Mouse (Mus musculus): ENCODE measurements around the gene Prm2. TPM values are rescaled to one million over a fixed set of nuclear protein-coding genes. Genes with fewer than 3 reads are reported as not detected.

The Prm2 gene
- polyA plus RNA-seq, 1 experiment from 2014 or later: not detected

DNA sequence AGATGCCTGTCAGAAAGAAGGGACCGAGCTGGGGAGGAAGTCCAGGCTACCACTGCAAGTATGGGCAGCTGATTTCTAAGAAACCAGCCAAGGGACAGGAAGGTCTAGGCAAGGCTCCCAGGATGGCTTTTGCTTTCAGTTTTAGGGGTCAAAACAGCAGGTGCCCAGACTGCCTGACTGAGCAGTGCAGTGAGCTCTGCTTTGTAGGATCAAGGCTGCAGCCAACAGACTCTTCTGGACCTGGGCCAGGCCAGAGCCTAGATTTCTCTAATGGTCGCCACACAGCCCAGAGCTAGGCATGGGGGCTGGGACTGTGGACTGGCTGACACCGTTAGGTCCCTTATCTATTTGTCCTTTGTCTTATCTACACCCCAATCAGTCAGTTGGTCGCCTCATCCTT lies 21.2 kb downstream of the Prm2 start:
- no peak overlapping the region for H3K4me2 ChIP-seq
- DNase-seq (ENCODE audit: low spot score) (no peak), ATAC-seq (replicated peaks; ENCODE audit: low FRiP score) (no peak)
- WGBS: 23% methylated on average over 4 of the region's 4 CpGs
- H3K4me3 ChIP-seq (ENCODE audit: low read depth, low read length): no peak overlapping the region
- no peak overlapping the region for H3K9ac ChIP-seq (ENCODE audit: low read depth, low read length)
- H3K9me3 ChIP-seq (ENCODE audit: control insufficient read depth, low read length): no peaks in the 10 kb centered on the region
- H3K27ac ChIP-seq (ENCODE audit: low read depth, low read length): no peak overlapping the region
- H3K36me3 ChIP-seq (ENCODE audit: control insufficient read depth, insufficient read depth, low read length): no peaks in the 10 kb centered on the region
- H3K4me1 ChIP-seq (replicated peaks; ENCODE audit: control insufficient read depth, insufficient read depth, low read length): peaks cover 27% of the 10 kb centered on the region
- H3K27me3 ChIP-seq (replicated peaks; ENCODE audit: control insufficient read depth, insufficient read depth, low read length): no peaks in the 10 kb centered on the region; the same call in 1 of the 2 replicates

- Histone ChIP-seq H3K27me3 (replicated peaks; ENCODE audit: control insufficient read depth, insufficient read depth, low read length) (no peaks in the 10 kb centered on the region; the same call in none of the 2 replicates), H3K9me3 (ENCODE audit: control insufficient read depth, low read length) (no peaks in the 10 kb centered on the region), H3K4me2 (no peak overlapping the region), H3K27ac (ENCODE audit: low read depth, low read length) (no peak overlapping the region), H3K36me3 (ENCODE audit: control insufficient read depth, insufficient read depth, low read length) (no peaks in the 10 kb centered on the region), H3K4me3 (ENCODE audit: low read depth, low read length) (no peak overlapping the region), H3K9ac (ENCODE audit: low read depth, low read length) (no peak overlapping the region), H3K4me1 (replicated peaks; ENCODE audit: control insufficient read depth, insufficient read depth, low read length) (peaks cover 33% of the 10 kb centered on the region)
- WGBS: 75% methylated on average over 8 of the region's 8 CpGs
- DNase-seq (ENCODE audit: low spot score) (no peak), ATAC-seq (replicated peaks; ENCODE audit: low FRiP score) (no peak)
These were observed 22.4 kb downstream of the Prm2 start for GRCm38 (mm10) chr16:10773543-10773942.

DNA sequence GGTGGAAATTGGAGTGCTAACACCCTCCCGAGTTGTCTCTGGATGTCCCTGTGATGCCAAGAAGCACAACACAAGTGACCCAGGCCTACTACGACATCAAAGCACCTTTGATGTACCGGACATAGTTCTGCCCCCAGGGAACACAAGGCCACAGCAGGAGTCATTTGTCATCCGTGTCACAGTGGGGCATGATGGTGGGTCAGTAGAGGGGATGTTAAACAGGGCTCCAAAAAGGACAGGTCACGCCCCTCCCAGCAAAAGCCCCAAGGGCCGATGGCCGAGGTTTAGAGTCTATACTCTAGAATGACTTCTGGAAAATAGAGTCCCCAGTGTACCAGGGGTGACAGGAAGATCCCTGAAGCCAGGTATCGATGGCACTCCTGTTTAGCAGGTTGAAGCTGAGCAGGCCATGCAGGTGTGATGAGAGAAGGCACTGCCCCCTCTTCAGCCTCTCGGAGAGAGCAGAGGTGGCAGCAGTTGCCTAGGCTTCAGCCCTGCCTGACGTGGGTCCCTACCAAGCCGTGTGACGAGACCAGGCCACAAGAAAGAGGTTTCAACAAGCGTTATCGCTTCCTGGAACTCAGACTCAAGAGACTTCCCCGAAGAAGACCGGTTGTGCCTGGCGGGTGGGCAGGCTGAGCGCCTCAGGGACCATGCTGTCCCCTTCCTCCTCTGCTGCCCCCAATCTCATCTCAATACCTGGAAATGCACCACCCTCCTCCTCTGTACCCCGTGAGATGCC lies 24.0 kb downstream of the Prm2 start:
- H3K36me3 ChIP-seq (ENCODE audit: control insufficient read depth, insufficient read depth, low read length): no peaks in the 10 kb centered on the region

DNA sequence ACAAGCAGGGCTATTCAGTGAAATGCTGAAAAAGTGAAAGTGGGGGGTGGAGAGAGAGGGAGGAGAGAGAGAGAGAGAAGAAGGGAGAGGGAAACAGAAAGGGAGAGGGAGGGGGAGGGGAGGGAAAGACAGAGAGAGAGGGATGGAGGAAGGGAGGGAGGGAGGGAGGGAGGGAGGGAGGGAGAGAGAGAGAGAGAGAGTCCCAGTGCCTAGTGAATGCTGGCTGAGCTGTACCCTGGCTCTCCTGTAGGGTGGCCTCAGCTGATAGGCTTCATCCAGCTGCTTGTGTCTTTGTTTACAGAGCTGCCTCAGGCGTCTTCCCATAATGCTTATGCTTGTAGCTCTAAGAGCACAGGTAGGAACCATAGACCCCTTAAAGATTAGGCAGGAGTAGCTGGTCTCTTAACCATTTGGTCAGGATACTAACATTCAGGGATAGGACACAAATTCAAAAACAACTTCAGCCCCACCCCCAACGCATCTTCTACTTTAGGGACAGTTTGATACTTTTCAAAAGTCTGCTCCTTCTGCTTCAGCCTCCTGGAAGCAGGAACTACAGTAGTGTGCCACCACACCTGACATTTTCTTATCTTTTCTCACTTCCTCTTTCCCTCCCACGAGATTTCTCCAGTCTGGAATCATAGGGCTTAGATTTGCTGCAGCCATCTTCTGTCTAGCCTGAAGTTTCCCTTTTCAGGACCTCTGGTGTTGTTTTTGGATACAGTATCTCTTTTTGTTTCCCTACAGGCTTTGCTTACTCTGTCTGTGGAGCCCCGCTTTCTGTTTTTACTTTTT lies 25.2 kb downstream of the Prm2 start:
- H3K27ac ChIP-seq (ENCODE audit: low read depth, low read length): no peak overlapping the region
- peaks cover 3% of the 10 kb centered on the region; the same call in 1 of the 2 replicates for H3K27me3 ChIP-seq (replicated peaks; ENCODE audit: control insufficient read depth, insufficient read depth, low read length)
- ATAC-seq (replicated peaks; ENCODE audit: low FRiP score) (peak; percentile 47; the same call in 1 of the 2 replicates), DNase-seq (ENCODE audit: low spot score) (no peak)
- no peaks in the 10 kb centered on the region for H3K36me3 ChIP-seq (ENCODE audit: control insufficient read depth, insufficient read depth, low read length)
- no peak overlapping the region for H3K9ac ChIP-seq (ENCODE audit: low read depth, low read length)
- no peaks in the 10 kb centered on the region for H3K9me3 ChIP-seq (ENCODE audit: control insufficient read depth, low read length)
- peaks cover 29% of the 10 kb centered on the region for H3K4me1 ChIP-seq (replicated peaks; ENCODE audit: control insufficient read depth, insufficient read depth, low read length)
- H3K4me2 ChIP-seq: no peak overlapping the region
- H3K4me3 ChIP-seq (ENCODE audit: low read depth, low read length): no peak overlapping the region
- WGBS: 42% methylated on average over 4 of the region's 4 CpGs

More for the DNA sequence above, 24.0 kb downstream of the Prm2 start:
- ATAC-seq (replicated peaks; ENCODE audit: low FRiP score) (peak; percentile 62), DNase-seq (ENCODE audit: low spot score) (no peak)
- Histone ChIP-seq H3K4me3 (ENCODE audit: low read depth, low read length) (no peak overlapping the region), H3K9me3 (ENCODE audit: control insufficient read depth, low read length) (no peaks in the 10 kb centered on the region), H3K4me1 (replicated peaks; ENCODE audit: control insufficient read depth, insufficient read depth, low read length) (peaks cover 29% of the 10 kb centered on the region), H3K4me2 (no peak overlapping the region), H3K27ac (ENCODE audit: low read depth, low read length) (no peak overlapping the region), H3K27me3 (replicated peaks; ENCODE audit: control insufficient read depth, insufficient read depth, low read length) (peaks cover 3% of the 10 kb centered on the region; the same call in 1 of the 2 replicates), H3K9ac (ENCODE audit: low read depth, low read length) (no peak overlapping the region)
- 49% methylated on average over 19 of the region's 19 CpGs for WGBS

DNA sequence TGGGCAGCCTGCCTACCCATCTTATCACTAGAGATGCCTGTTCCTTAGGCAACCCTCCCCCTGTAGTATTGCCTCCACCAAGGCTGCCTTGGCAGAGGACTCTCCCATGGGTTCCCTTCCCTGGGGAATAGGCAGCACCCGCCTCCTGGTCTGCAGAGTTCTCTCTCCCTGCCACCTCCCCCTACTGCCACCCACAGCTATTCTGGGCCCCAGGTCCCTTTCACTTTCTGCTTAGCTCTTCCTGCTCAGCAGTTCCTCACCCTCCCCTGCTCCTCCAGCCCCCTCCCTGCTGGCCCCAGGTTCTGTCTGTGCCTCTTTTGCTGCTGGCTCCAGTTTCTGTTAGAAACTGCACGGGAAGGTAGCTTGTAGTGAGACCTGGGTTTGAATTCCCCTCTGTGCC lies 26.3 kb downstream of the Prm2 start:
- WGBS: 35% methylated on average over 2 of the region's 2 CpGs
- ATAC-seq (replicated peaks; ENCODE audit: low FRiP score) (no peak), DNase-seq (ENCODE audit: low spot score) (no peak)

GRCm38 (mm10) chr16:10768821-10769220 lies 27.1 kb downstream of the Prm2 start:
- 38% methylated on average over 9 of the region's 9 CpGs for WGBS
- Histone ChIP-seq H3K27ac (ENCODE audit: low read depth, low read length) (no peak overlapping the region), H3K9me3 (ENCODE audit: control insufficient read depth, low read length) (no peaks in the 10 kb centered on the region), H3K36me3 (ENCODE audit: control insufficient read depth, insufficient read depth, low read length) (no peaks in the 10 kb centered on the region), H3K4me1 (replicated peaks; ENCODE audit: control insufficient read depth, insufficient read depth, low read length) (peaks cover 26% of the 10 kb centered on the region), H3K4me3 (ENCODE audit: low read depth, low read length) (no peak overlapping the region), H3K27me3 (replicated peaks; ENCODE audit: control insufficient read depth, insufficient read depth, low read length) (peaks cover 6% of the 10 kb centered on the region; the same call in 1 of the 2 replicates), H3K9ac (ENCODE audit: low read depth, low read length) (no peak overlapping the region), H3K4me2 (no peak overlapping the region)
- ATAC-seq (replicated peaks; ENCODE audit: low FRiP score): no peak
- DNase-seq (ENCODE audit: low spot score): no peak

More for the DNA sequence above, 26.3 kb downstream of the Prm2 start:
- Histone ChIP-seq H3K27me3 (replicated peaks; ENCODE audit: control insufficient read depth, insufficient read depth, low read length) (peaks cover 6% of the 10 kb centered on the region; the same call in 1 of the 2 replicates), H3K4me3 (ENCODE audit: low read depth, low read length) (no peak overlapping the region), H3K27ac (ENCODE audit: low read depth, low read length) (no peak overlapping the region), H3K4me2 (no peak overlapping the region), H3K9me3 (ENCODE audit: control insufficient read depth, low read length) (no peaks in the 10 kb centered on the region), H3K4me1 (replicated peaks; ENCODE audit: control insufficient read depth, insufficient read depth, low read length) (peaks cover 26% of the 10 kb centered on the region), H3K9ac (ENCODE audit: low read depth, low read length) (no peak overlapping the region), H3K36me3 (ENCODE audit: control insufficient read depth, insufficient read depth, low read length) (no peaks in the 10 kb centered on the region)

DNA sequence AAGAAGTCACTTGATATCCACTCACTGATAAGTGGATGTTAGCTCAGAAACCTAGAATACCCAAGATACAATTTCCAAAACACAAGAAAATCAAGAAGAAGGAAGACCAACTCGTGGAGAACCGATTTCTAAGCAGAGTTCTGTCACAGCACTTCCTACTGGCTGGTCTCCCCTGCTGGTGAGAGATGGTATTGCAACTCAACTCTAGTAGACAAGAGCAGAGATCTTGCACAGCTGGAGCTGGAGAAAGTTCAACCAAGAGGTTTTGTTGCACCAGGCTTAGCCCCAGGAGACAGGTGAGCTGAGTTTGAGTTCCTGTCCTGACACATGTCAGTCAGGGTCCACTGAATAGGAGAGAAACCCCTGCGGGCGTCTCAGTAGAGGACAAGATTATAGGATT lies 28.8 kb downstream of the Prm2 start:
- no peak for DNase-seq (ENCODE audit: low spot score)
- Histone ChIP-seq H3K4me1 (replicated peaks; ENCODE audit: control insufficient read depth, insufficient read depth, low read length) (peaks cover 21% of the 10 kb centered on the region), H3K4me3 (ENCODE audit: low read depth, low read length) (no peak overlapping the region), H3K9ac (ENCODE audit: low read depth, low read length) (no peak overlapping the region), H3K27me3 (replicated peaks; ENCODE audit: control insufficient read depth, insufficient read depth, low read length) (peaks cover 6% of the 10 kb centered on the region; the same call in 1 of the 2 replicates), H3K9me3 (ENCODE audit: control insufficient read depth, low read length) (no peaks in the 10 kb centered on the region), H3K36me3 (ENCODE audit: control insufficient read depth, insufficient read depth, low read length) (no peaks in the 10 kb centered on the region), H3K4me2 (no peak overlapping the region), H3K27ac (ENCODE audit: low read depth, low read length) (no peak overlapping the region)
- ATAC-seq (replicated peaks; ENCODE audit: low FRiP score): no peak
- WGBS: 43% methylated on average over 4 of the region's 4 CpGs

- no peaks in the 10 kb centered on the region for H3K9me3 ChIP-seq (ENCODE audit: control insufficient read depth, low read length)
- H3K9ac ChIP-seq (ENCODE audit: low read depth, low read length): no peak overlapping the region
- H3K4me1 ChIP-seq (replicated peaks; ENCODE audit: control insufficient read depth, insufficient read depth, low read length): peaks cover 4% of the 10 kb centered on the region; the same call in 1 of the 2 replicates
- DNase-seq (ENCODE audit: low spot score): no peak
- H3K27ac ChIP-seq (ENCODE audit: low read depth, low read length): no peak overlapping the region
- peaks cover 6% of the 10 kb centered on the region; the same call in 1 of the 2 replicates for H3K27me3 ChIP-seq (replicated peaks; ENCODE audit: control insufficient read depth, insufficient read depth, low read length)
- 58% methylated on average over 2 of the region's 2 CpGs for WGBS
- H3K36me3 ChIP-seq (ENCODE audit: control insufficient read depth, insufficient read depth, low read length): no peaks in the 10 kb centered on the region
- H3K4me3 ChIP-seq (ENCODE audit: low read depth, low read length): no peak overlapping the region
- no peak for ATAC-seq (replicated peaks; ENCODE audit: low FRiP score)
- no peak overlapping the region for H3K4me2 ChIP-seq
These were observed 31.6 kb downstream of the Prm2 start for GRCm38 (mm10) chr16:10764323-10764722.
